Mouse (Mus musculus): Measurements from ENCODE around the gene Nol7.

DNA sequence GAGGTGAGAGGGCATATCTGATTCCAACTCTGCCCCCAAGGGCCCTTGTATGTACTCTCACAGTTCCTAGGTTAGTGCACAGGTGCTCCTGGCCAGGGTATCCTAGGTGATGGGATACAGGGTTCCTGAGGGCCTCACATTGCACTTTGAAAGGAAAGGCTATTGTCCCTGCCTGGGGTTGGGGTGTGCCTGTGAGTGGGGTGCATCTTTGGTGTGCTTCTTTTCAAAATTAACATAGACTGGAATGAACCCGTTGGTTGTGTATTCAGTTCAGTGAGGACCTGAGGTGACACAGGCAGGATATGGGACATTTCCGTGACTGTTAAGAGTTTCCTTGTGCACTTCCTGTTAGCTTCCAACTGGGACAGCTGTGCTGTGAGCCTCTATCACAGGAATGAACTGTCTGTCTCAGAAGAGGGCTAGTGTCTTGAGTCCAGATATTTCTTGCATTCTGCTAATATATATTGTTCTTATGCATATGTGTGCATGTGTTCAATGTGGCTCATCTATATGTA, 23.2 kb upstream of the Nol7 start:
- TF ChIP-seq ZC3H11A (IDR thresholded peaks at IDR 0.05; ENCODE audit: low read depth, low read length), result no peak
- TF ChIP-seq CTCF (conservative IDR thresholded peaks at IDR 0.05 in 1 of 2, IDR thresholded peaks at IDR 0.05 in 1 of 2; ENCODE audit: low read depth in 2 of 2, low read length in 2 of 2), result no peak
- TF ChIP-seq MAX (IDR thresholded peaks at IDR 0.05; ENCODE audit: low read length), result no peak
- no peak for TF ChIP-seq POLR2A (IDR thresholded peaks at IDR 0.05; ENCODE audit: low read depth, low read length)
- TF ChIP-seq ZNF384 (IDR thresholded peaks at IDR 0.05; ENCODE audit: low read depth, low read length), result no peak
- no peak for TF ChIP-seq GABPA (IDR thresholded peaks at IDR 0.05; ENCODE audit: insufficient replicate concordance, low read depth, low read length)
- TF ChIP-seq ZKSCAN1 (IDR thresholded peaks at IDR 0.05; ENCODE audit: borderline replicate concordance, low read depth, low read length), result no peak
- TF ChIP-seq RAD21 (IDR thresholded peaks at IDR 0.05; ENCODE audit: low read depth, low read length), result no peak
- TF ChIP-seq USF1 (IDR thresholded peaks at IDR 0.05; ENCODE audit: low read depth, low read length), result no peak
- TF ChIP-seq ZMIZ1 (IDR thresholded peaks at IDR 0.05; ENCODE audit: low read depth, low read length), result no peak
- TF ChIP-seq PAX5 (IDR thresholded peaks at IDR 0.05; ENCODE audit: low read length), result no peak
- no peak for TF ChIP-seq CHD2 (IDR thresholded peaks at IDR 0.05; ENCODE audit: low read length)
- no peak for TF ChIP-seq MYC (IDR thresholded peaks at IDR 0.05; ENCODE audit: low read depth, low read length)
- no peak for TF ChIP-seq EP300 (IDR thresholded peaks at IDR 0.05; ENCODE audit: low read length)
